Mouse (Mus musculus) G1E (cell line): ENCODE results near the gene Ash1l. TPM values are rescaled to one million over a fixed set of nuclear protein-coding genes. Genes with fewer than 3 reads are reported as not detected.

Experiments used
- ATAC-seq: 2 replicates; pipeline ENCODE4 v1.8.0; 2016; ENCODE audit warnings: mild to moderate bottlenecking; ENCODE audit not compliant: insufficient number of reproducible peaks, poor library complexity, low FRiP score, severe bottlenecking; ENCODE audit errors: extremely low read depth
- DNase-seq: peaks from one replicate; pipeline ENCODE4 v3.0.0; 2012; ENCODE audit warnings: low spot score
- H3K27me3 ChIP-seq: 2 replicates; pipeline ENCODE4 v1.6.1; 2012; ENCODE audit warnings: mild to moderate bottlenecking, low read length, inconsistent platforms; ENCODE audit not compliant: insufficient read depth
- H3K36me3 ChIP-seq: replicated peaks from 2 replicates; pipeline ENCODE3; 2012; ENCODE audit warnings: mild to moderate bottlenecking, inconsistent platforms
- H3K4me1 ChIP-seq: 2 replicates; pipeline ENCODE4 v1.6.1; 2012; ENCODE audit warnings: low read depth, low read length, inconsistent platforms, mixed read lengths; ENCODE audit not compliant: insufficient read depth
- H3K4me3 ChIP-seq: 2 replicates; pipeline ENCODE4 v1.5.1; 2012; ENCODE audit warnings: low read depth, mild to moderate bottlenecking, inconsistent platforms, low read length, moderate library complexity, mixed read lengths
- H3K9me3 ChIP-seq: replicated peaks from 2 replicates; pipeline ENCODE4 v1.6.1; 2012; ENCODE audit warnings: inconsistent platforms
- CTCF ChIP-seq: IDR thresholded peaks from 2 replicates; pipeline ENCODE4 v1.5.1; 2012; ENCODE audit warnings: low read depth, low read length, inconsistent platforms, mixed read lengths
- GATA1 ChIP-seq: IDR thresholded peaks from 2 replicates; pipeline ENCODE4 v1.6.1; 2012; ENCODE audit warnings: borderline replicate concordance, low read length, inconsistent platforms, mixed read lengths
- GATA2 ChIP-seq: IDR thresholded peaks from 2 replicates; pipeline ENCODE4 v1.6.1; 2012; ENCODE audit warnings: low read depth, low read length, inconsistent platforms, borderline replicate concordance
- POLR2AphosphoS5 ChIP-seq: IDR thresholded peaks from 2 replicates; pipeline ENCODE4 v1.6.1; 2012; ENCODE audit warnings: low read depth, low read length, inconsistent platforms; ENCODE audit not compliant: insufficient replicate concordance
- TAL1 ChIP-seq: conservative IDR thresholded peaks from 2 replicates; pipeline ENCODE4 v1.6.1; 2012; ENCODE audit warnings: low read depth, low read length, inconsistent platforms, mixed read lengths
- polyA plus RNA-seq: library from polyadenylated mRNA; stranded (reverse); fragments of >175 nt; gene quantifications from 2 replicates; pipeline ENCODE4 v1.2.3, GENCODE M21; 2012
- total RNA-seq, 2 experiments: library from RNA; stranded (forward) in 1 of 2; stranded (reverse) in 1 of 2; fragments of 200-1000 nt in 1 of 2; fragments of >200 nt in 1 of 2; fragmentation: Nextera tagmentation in 1 of 2; gene quantifications; 2 replicates each; pipeline ENCODE4 v1.2.3; 2014 to 2017

The Ash1l gene
- total and polyA plus RNA-seq, 3 experiments = 3.7 to 69.0 (median 24.3) TPM

DNA sequence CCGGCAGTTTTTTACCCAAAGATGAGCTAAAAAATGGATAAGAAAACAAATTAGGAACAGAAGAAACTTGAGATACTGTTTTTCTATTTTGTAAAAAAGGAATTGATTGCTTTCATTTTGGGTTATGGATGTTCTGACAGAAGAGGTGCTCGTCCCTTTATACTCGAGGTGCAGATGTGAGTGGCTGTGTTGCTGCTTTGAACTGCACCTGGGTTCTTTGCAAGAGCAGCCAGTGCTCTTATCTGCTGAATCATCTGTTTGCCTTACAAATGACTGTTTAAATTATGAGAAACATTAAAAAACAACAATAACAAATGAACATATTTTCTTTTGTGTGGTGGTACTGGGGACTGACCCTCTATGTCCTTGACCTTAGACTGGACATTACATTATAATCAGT is 20.9 kb upstream of the Ash1l start:
- TF ChIP-seq GATA1 (no peak), TAL1 (no peak), CTCF (no peak), GATA2 (no peak), POLR2AphosphoS5 (no peak)
- DNase-seq (no peak), ATAC-seq (no peak)
- H3K4me1 ChIP-seq = 0 out of 2 replicates have a peak, but pooled peaks cover 3% of the 10 kb centered on the region
- H3K9me3 ChIP-seq = no peaks in the 10 kb centered on the region
- H3K4me3 ChIP-seq = no peak overlapping the region
- peaks cover 98% of the 10 kb centered on the region for H3K36me3 ChIP-seq
- no peaks in the 10 kb centered on the region for H3K27me3 ChIP-seq

DNA sequence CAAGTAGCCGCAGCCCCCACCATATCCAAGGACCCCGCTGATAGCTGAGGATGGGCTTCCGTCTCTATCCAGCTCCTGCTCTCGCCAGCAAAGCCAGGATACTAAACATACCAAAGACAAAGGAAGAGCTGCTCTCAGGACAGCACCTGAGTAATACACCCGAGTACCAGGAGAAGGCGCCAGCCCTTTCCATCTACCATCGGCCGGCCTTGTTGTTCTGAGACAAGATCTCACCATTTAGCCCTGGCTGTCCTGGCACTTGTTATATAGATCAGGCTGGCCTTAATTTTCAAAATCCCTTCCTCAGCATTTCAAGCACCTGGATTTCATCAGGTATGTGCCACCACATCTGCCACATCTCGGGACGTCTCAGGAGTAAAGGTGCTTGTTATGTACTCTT is 11.4 kb upstream of the Ash1l start:
- no peak for TF ChIP-seq POLR2AphosphoS5
- TF ChIP-seq CTCF = no peak
- TF ChIP-seq TAL1 = no peak
- H3K4me1 ChIP-seq = peaks cover 3% of the 10 kb centered on the region; the same call in 1 of the 2 replicates
- no peak for DNase-seq
- no peaks in the 10 kb centered on the region for H3K9me3 ChIP-seq
- H3K36me3 ChIP-seq = peaks cover 99% of the 10 kb centered on the region
- no peak overlapping the region for H3K4me3 ChIP-seq
- no peaks in the 10 kb centered on the region for H3K27me3 ChIP-seq
- no peak for ATAC-seq

DNA sequence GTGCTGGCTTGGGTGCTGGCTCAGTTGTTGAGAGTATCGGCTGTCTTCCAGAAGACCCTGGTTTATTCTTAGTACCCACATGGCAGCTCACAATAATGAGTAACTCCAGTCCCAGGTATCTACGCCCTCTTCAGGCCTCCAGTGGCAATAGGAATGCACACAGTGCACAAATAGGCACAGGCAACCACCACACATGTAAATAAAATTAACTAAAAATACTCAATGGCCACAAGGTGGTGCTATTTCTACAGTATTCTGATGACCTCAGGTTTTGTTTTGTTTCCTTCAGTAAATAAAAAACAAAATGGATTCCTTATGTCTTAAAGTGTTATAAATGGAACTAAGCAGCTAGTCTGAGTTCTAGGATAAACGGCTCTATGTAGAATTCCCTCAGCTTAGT is 10.7 kb upstream of the Ash1l start:
- H3K36me3 ChIP-seq = peaks cover 93% of the 10 kb centered on the region
- H3K4me3 ChIP-seq = no peak overlapping the region

DNA sequence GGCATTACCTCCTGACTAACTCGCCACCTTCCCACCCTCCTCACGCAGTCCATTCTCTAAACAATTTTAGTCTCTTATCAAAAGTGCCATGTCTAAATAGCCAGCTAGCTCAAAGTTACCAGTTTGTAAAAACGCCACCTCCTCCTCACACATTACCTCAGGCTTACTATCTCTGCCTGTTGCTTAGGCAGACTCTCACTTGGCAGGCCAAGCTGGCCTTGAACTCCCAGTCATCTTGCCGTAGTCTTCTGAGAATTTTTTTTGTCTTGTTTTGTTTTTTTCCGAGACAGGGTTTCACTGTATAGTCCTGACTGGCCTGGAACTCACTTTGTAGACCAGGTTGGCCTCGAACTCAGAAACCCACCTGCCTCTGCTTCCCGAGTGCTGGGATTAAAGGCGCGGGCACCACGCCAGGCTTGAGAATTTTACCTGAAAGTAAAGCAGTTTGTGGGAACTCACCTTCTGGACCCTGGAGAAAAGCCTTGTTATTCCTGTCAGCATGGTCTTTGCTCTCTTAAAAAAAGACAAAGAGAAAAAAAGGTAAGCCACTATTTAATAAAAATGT is 8.0 kb upstream of the Ash1l start:
- DNase-seq (no peak), ATAC-seq (no peak)
- Histone ChIP-seq H3K4me3 (no peak overlapping the region), H3K4me1 (peaks cover 10% of the 10 kb centered on the region), H3K36me3 (peaks cover 82% of the 10 kb centered on the region), H3K9me3 (no peaks in the 10 kb centered on the region), H3K27me3 (no peaks in the 10 kb centered on the region)
- no peak for TF ChIP-seq TAL1
- TF ChIP-seq GATA1 = no peak
- no peak for TF ChIP-seq CTCF
- no peak for TF ChIP-seq POLR2AphosphoS5
- TF ChIP-seq GATA2 = no peak

More for the DNA sequence above, 10.7 kb upstream of the Ash1l start:
- Histone ChIP-seq H3K4me1 (peaks cover 4% of the 10 kb centered on the region; the same call in 1 of the 2 replicates), H3K27me3 (no peaks in the 10 kb centered on the region), H3K9me3 (no peaks in the 10 kb centered on the region)
- ATAC-seq (no peak; the same call in 1 of the 2 replicates), DNase-seq (no peak)
- TF ChIP-seq GATA1 = no peak
- no peak for TF ChIP-seq CTCF
- TF ChIP-seq TAL1 = no peak
- no peak for TF ChIP-seq GATA2
- TF ChIP-seq POLR2AphosphoS5 = no peak

DNA sequence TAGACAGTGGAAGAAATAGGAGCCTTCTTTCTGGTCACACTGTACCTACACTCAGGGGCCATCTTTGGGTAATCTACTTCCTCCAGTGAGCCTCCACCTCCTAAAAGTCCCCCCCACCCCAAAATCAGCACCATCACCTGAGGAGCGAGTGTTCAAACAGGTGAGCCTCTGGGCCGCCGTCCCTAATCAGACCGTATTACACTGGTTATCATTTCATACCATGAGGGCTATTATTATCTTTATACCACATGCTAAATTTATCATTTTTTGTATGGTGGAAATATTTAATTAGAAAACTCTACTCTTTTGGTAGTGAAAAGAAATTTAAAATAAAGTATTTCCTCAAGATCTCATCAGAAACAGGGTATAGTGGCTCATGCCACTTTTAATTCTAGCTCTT is 6.3 kb upstream of the Ash1l start:
- no peak for TF ChIP-seq CTCF
- TF ChIP-seq TAL1 = no peak
- no peak for TF ChIP-seq GATA2
- TF ChIP-seq GATA1 = no peak
- no peak for TF ChIP-seq POLR2AphosphoS5
- peaks cover 26% of the 10 kb centered on the region for H3K4me1 ChIP-seq
- no peak for DNase-seq
- no peak for ATAC-seq
- H3K36me3 ChIP-seq = peaks cover 74% of the 10 kb centered on the region
- no peak overlapping the region for H3K4me3 ChIP-seq
- H3K9me3 ChIP-seq = no peaks in the 10 kb centered on the region
- no peaks in the 10 kb centered on the region for H3K27me3 ChIP-seq

DNA sequence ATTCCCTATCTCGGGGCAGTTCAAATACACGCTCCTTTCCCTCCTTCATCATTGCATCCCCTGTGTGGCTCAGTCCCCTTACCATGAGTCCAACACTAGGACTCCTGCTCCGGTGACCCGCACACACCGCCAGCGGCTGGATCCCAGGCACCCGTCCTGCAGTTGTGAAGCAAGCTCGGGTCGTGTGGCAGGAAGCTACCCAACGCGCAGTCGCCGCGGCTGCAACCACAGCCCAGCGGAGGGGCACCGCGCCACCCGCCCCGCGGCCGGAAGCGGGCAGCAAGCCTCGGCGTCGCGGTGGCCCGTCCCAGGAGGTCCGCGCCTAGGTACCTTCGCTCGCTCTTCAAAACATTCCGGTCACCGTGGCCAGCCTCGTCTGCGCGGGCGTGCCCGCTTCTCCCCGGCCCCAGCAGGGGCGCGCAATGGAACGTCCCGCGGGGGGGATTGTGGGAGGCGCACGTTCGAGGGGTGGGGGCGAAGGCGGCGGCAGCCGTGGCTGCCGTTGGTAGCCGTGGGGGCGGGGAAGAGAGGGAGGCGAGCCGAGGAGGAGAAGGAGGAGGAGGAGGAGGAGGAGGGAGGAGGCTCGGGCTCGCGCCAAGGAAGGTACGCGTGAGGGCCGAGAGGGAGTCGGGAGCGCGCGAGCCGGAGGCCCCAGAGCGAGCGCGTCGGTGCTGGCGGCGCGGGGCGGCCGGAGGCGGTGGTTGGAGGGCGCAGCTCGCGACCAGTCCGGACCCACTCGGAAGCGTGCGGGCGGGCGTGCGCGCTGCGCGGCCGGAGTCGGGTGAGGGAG is 441 bp upstream of the Ash1l start:
- Histone ChIP-seq H3K4me3 (peak overlapping the region; percentile 93), H3K27me3 (no peaks in the 10 kb centered on the region), H3K4me1 (peaks cover 38% of the 10 kb centered on the region), H3K36me3 (peaks cover 35% of the 10 kb centered on the region), H3K9me3 (no peaks in the 10 kb centered on the region)
- TF ChIP-seq GATA1 (no peak), POLR2AphosphoS5 (0 out of 2 replicates have a peak, but pooled peaks have one; percentile 56)
- ATAC-seq = peak; percentile 65
- DNase-seq = peak; percentile 88

DNA sequence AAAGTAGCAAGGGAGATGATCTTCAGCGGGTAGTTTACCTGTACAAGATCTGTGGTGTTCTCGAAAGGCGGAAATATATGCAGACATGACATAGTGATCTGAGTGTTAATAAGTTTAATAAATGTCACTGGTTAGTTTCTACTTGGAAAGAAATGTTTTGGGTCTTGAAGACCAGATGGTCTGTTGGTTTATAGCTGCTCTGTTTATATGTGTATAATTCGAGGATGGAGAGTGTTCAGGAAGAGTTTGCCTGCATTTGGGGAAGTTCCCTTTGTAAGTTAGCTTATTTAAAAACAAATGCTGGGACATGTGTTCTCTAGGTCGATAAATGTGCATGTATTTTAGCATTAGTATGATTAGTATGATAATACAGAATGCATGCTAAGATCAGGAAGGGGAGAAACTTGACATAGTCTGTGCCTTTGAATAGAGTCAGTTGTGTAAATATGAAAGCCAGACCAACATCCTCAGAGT is 942 bp downstream of the Ash1l start:
- Histone ChIP-seq H3K4me1 (peaks cover 39% of the 10 kb centered on the region), H3K27me3 (no peaks in the 10 kb centered on the region), H3K9me3 (no peaks in the 10 kb centered on the region), H3K4me3 (peak overlapping the region; percentile 93), H3K36me3 (peaks cover 25% of the 10 kb centered on the region)
- no peak for DNase-seq
- no peak for ATAC-seq
- no peak for TF ChIP-seq GATA1
- TF ChIP-seq CTCF = no peak
- TF ChIP-seq GATA2 = no peak
- no peak for TF ChIP-seq TAL1
- TF ChIP-seq POLR2AphosphoS5 = no peak
